Mouse (Mus musculus): ENCODE data around the gene Tmem169. TPM values are rescaled to one million over a fixed set of nuclear protein-coding genes. Genes with fewer than 3 reads are reported as not detected.

Gene Tmem169
- polyA plus RNA-seq, 1 experiment = 27.8 TPM

- peak; percentile 58 for DNase-seq (ENCODE audit: low read depth)
- TF ChIP-seq CTCF (IDR thresholded peaks at IDR 0.05; ENCODE audit: borderline replicate concordance, extremely low read depth, insufficient read depth, insufficient read length) (no peak), POLR2A (IDR thresholded peaks at IDR 0.05; ENCODE audit: borderline replicate concordance, extremely low read depth, insufficient read depth, insufficient read length, poor library complexity, severe bottlenecking) (no peak)
Measured at GRCm38 (mm10) chr1:72253881-72254491, 30.2 kb upstream of the Tmem169 start.

- peak; percentile 96 for DNase-seq (ENCODE audit: low read depth)
- TF ChIP-seq CTCF (IDR thresholded peaks at IDR 0.05; ENCODE audit: borderline replicate concordance, extremely low read depth, insufficient read depth, insufficient read length) (no peak), POLR2A (IDR thresholded peaks at IDR 0.05; ENCODE audit: borderline replicate concordance, extremely low read depth, insufficient read depth, insufficient read length, poor library complexity, severe bottlenecking) (peak; percentile 15; the same call in 1 of the 2 replicates)
Measured at GRCm38 (mm10) chr1:72254545-72255061, 29.6 kb upstream of the Tmem169 start.

- no peak; the same call in 1 of the 2 replicates for TF ChIP-seq POLR2A (IDR thresholded peaks at IDR 0.05; ENCODE audit: borderline replicate concordance, extremely low read depth, insufficient read depth, insufficient read length, poor library complexity, severe bottlenecking)
- no peak; the same call in 1 of the 2 replicates for TF ChIP-seq CTCF (IDR thresholded peaks at IDR 0.05; ENCODE audit: borderline replicate concordance, extremely low read depth, insufficient read depth, insufficient read length)
- DNase-seq (ENCODE audit: low read depth) = peak; percentile 95
Measured at GRCm38 (mm10) chr1:72255062-72255853, 28.9 kb upstream of the Tmem169 start.

GRCm38 (mm10) chr1:72255854-72256175, 28.4 kb upstream of the Tmem169 start:
- no peak for DNase-seq (ENCODE audit: low read depth)
- no peak for TF ChIP-seq CTCF (IDR thresholded peaks at IDR 0.05; ENCODE audit: borderline replicate concordance, extremely low read depth, insufficient read depth, insufficient read length)
- no peak for TF ChIP-seq POLR2A (IDR thresholded peaks at IDR 0.05; ENCODE audit: borderline replicate concordance, extremely low read depth, insufficient read depth, insufficient read length, poor library complexity, severe bottlenecking)

- no peak for TF ChIP-seq POLR2A (IDR thresholded peaks at IDR 0.05; ENCODE audit: borderline replicate concordance, extremely low read depth, insufficient read depth, insufficient read length, poor library complexity, severe bottlenecking)
- TF ChIP-seq CTCF (IDR thresholded peaks at IDR 0.05; ENCODE audit: borderline replicate concordance, extremely low read depth, insufficient read depth, insufficient read length) = no peak
- peak; percentile 48 for DNase-seq (ENCODE audit: low read depth)
Measured at GRCm38 (mm10) chr1:72256381-72257256, 27.6 kb upstream of the Tmem169 start.

GRCm38 (mm10) chr1:72263099-72263498, 21.1 kb upstream of the Tmem169 start:
- TF ChIP-seq CTCF (IDR thresholded peaks at IDR 0.05; ENCODE audit: borderline replicate concordance, extremely low read depth, insufficient read depth, insufficient read length) (no peak), POLR2A (IDR thresholded peaks at IDR 0.05; ENCODE audit: borderline replicate concordance, extremely low read depth, insufficient read depth, insufficient read length, poor library complexity, severe bottlenecking) (no peak)

GRCm38 (mm10) chr1:72278085-72278484, 6.1 kb upstream of the Tmem169 start:
- DNase-seq (ENCODE audit: low read depth) = no peak
- no peak for TF ChIP-seq POLR2A (IDR thresholded peaks at IDR 0.05; ENCODE audit: borderline replicate concordance, extremely low read depth, insufficient read depth, insufficient read length, poor library complexity, severe bottlenecking)
- no peak for TF ChIP-seq CTCF (IDR thresholded peaks at IDR 0.05; ENCODE audit: borderline replicate concordance, extremely low read depth, insufficient read depth, insufficient read length)

More at GRCm38 (mm10) chr1:72263099-72263498, 21.1 kb upstream of the Tmem169 start:
- no peak for DNase-seq (ENCODE audit: low read depth)

GRCm38 (mm10) chr1:72282604-72283003, 1.6 kb upstream of the Tmem169 start:
- no peak for DNase-seq (ENCODE audit: low read depth)
- TF ChIP-seq POLR2A (IDR thresholded peaks at IDR 0.05; ENCODE audit: borderline replicate concordance, extremely low read depth, insufficient read depth, insufficient read length, poor library complexity, severe bottlenecking) (no peak), CTCF (IDR thresholded peaks at IDR 0.05; ENCODE audit: borderline replicate concordance, extremely low read depth, insufficient read depth, insufficient read length) (no peak)

- DNase-seq (ENCODE audit: low read depth) = no peak
- no peak for TF ChIP-seq POLR2A (IDR thresholded peaks at IDR 0.05; ENCODE audit: borderline replicate concordance, extremely low read depth, insufficient read depth, insufficient read length, poor library complexity, severe bottlenecking)
- no peak for TF ChIP-seq CTCF (IDR thresholded peaks at IDR 0.05; ENCODE audit: borderline replicate concordance, extremely low read depth, insufficient read depth, insufficient read length)
Measured at GRCm38 (mm10) chr1:72284539-72284938, 370 bp downstream of the Tmem169 start.

GRCm38 (mm10) chr1:72286904-72287303, 2.7 kb downstream of the Tmem169 start:
- no peak for TF ChIP-seq POLR2A (IDR thresholded peaks at IDR 0.05; ENCODE audit: borderline replicate concordance, extremely low read depth, insufficient read depth, insufficient read length, poor library complexity, severe bottlenecking)
- no peak for TF ChIP-seq CTCF (IDR thresholded peaks at IDR 0.05; ENCODE audit: borderline replicate concordance, extremely low read depth, insufficient read depth, insufficient read length)
- peak; percentile 94 for DNase-seq (ENCODE audit: low read depth)

- DNase-seq (ENCODE audit: low read depth) = no peak
- no peak for TF ChIP-seq CTCF (IDR thresholded peaks at IDR 0.05; ENCODE audit: borderline replicate concordance, extremely low read depth, insufficient read depth, insufficient read length)
- TF ChIP-seq POLR2A (IDR thresholded peaks at IDR 0.05; ENCODE audit: borderline replicate concordance, extremely low read depth, insufficient read depth, insufficient read length, poor library complexity, severe bottlenecking) = no peak
Measured at GRCm38 (mm10) chr1:72287893-72288292, 3.7 kb downstream of the Tmem169 start.

Data from brain, embryonic 14.5 days (tissue).